Mouse (Mus musculus) limb, embryonic 13.5 days (tissue): ENCODE measurements around the gene Tnfaip2. TPM values are rescaled to one million over a fixed set of nuclear protein-coding genes. Genes with fewer than 3 reads are reported as not detected.

Experiments used
- ATAC-seq: fragments of 200-750 bp; cut with Nextera tagmentation; 2 replicates; pipeline ENCODE4 v1.8.0; 2017; ENCODE audit warnings: low read depth, moderate number of reproducible peaks, moderate TSS enrichment; ENCODE audit not compliant: low FRiP score
- H3K27ac ChIP-seq: fragments of 300-500 bp; sonication (generic); 2 replicates; pipeline ENCODE4 v1.5.1; 2015; ENCODE audit warnings: inconsistent platforms, mild to moderate bottlenecking, moderate library complexity
- H3K27me3 ChIP-seq: fragments of 300-500 bp; sonication (generic); 2 replicates; pipeline ENCODE4 v1.6.1; 2015; ENCODE audit warnings: mild to moderate bottlenecking, inconsistent platforms
- H3K36me3 ChIP-seq: fragments of 300-500 bp; sonication (generic); 2 replicates; pipeline ENCODE4 v1.6.1; 2015; ENCODE audit warnings: inconsistent platforms, mild to moderate bottlenecking, moderate library complexity
- H3K4me1 ChIP-seq: fragments of 300-500 bp; sonication (generic); 2 replicates; pipeline ENCODE4 v1.6.1; 2015; ENCODE audit warnings: inconsistent platforms
- H3K4me2 ChIP-seq: fragments of 300-500 bp; sonication (generic); replicated peaks from 2 replicates; pipeline ENCODE4 v1.6.1; 2015; ENCODE audit warnings: inconsistent platforms, mild to moderate bottlenecking, moderate library complexity
- H3K4me3 ChIP-seq: fragments of 300-500 bp; sonication (generic); 2 replicates; pipeline ENCODE4 v1.5.1; 2015; ENCODE audit warnings: moderate library complexity, mild to moderate bottlenecking, inconsistent platforms
- H3K9ac ChIP-seq: fragments of 300-500 bp; sonication (generic); 2 replicates; pipeline ENCODE4 v1.6.1; 2015; ENCODE audit warnings: mild to moderate bottlenecking, inconsistent platforms
- H3K9me3 ChIP-seq: fragments of 300-500 bp; sonication (generic); 2 replicates; pipeline ENCODE4 v1.6.1; 2016; ENCODE audit warnings: inconsistent platforms
- WGBS: fragments of 180-500 bp; shearing (Covaris S2); methylation state at CpG from one replicate; pipeline ENCODE4 v1.1.7; 2015; 5-methylcytosine and 5-hydroxymethylcytosine counted together
- polyA plus RNA-seq: library from polyadenylated mRNA; unstranded; fragments of >200 nt; fragmentation: Nextera tagmentation; extraction: Ambion mirVana; gene quantifications from 2 replicates; pipeline ENCODE4 v1.2.1, GENCODE M21; 2015

Gene Tnfaip2
- polyA plus RNA-seq, result 7.4 and 7.8 TPM in 2 replicates

DNA sequence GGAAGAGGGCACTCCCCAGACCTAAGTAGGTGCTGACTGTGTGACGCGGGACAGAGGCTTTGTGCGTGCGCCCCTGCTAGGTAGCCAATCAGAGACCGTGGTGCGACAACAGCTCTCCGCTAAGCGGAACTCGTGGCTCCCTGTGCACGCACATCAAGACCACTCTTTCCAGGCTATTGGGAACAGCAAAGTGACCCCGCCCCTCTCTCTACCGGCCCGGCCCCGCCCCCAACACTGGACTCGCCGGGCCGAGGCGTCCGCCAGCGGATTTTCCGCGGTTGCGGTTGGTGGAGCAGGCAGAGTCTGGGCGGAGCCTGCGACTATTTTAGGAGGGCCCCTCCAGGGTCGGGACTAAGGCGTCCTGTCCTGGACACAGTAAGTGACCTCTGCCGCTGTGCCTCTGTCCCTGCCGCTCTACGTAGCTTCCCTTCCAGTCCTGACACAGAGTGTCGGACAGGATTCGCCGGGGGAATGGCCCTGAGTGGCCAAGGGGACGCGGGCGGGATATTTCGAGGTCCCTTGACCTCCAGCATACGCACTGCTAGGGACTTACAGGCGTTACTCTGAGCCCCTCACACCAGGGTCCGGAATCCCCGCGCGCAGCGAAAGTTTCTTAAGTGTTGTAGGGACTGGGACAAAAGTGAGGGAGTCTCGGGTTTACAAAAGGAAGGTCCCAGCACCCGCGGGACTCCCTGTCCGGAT is at the start of gene Tnfaip2:
TSS of gene Tnfaip2 (plus strand) at position 161 of the 702 bp plus-strand sequence.
- Histone ChIP-seq H3K27ac (no peak within 1 kb of the TSS), H3K36me3 (no peaks in the 10 kb centered on the region)

DNA sequence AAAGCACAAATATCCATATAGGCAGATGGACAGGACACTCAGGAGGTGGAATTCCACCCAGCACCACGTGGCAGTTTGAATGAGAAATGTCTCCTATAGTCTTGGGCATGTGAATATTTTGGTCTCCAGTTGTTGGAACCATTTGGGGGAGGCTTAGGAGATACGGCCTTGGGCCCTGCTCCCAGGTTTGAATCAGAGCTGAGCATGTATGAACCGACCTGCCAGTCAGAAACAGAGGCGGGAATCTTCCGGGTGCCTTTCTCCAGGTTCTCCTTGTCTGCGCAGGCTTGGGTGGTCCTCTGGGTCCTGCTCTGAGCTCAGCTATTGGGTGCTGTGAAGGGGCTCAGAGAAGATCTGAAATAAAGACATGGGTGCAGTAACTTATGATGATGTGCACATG is 48.3 kb upstream of the Tnfaip2 start:
- Histone ChIP-seq H3K27me3 (peaks cover 20% of the 10 kb centered on the region), H3K9ac (no peak overlapping the region), H3K4me3 (no peak overlapping the region), H3K27ac (no peak overlapping the region), H3K4me2 (no peak overlapping the region), H3K36me3 (no peaks in the 10 kb centered on the region), H3K4me1 (no peaks in the 10 kb centered on the region), H3K9me3 (no peaks in the 10 kb centered on the region)
- ATAC-seq, result no peak
- WGBS, result 77% methylated on average over 6 of the region's 6 CpGs

More for the DNA sequence above, at the start of gene Tnfaip2:
- Histone ChIP-seq H3K4me3 (peak within 1 kb of the TSS; percentile 46), H3K4me1 (peaks cover 28% of the 10 kb centered on the region), H3K27me3 (peaks cover 100% of the 10 kb centered on the region), H3K4me2 (peak within 1 kb of the TSS; percentile 80), H3K9me3 (no peaks in the 10 kb centered on the region), H3K9ac (peak within 1 kb of the TSS; percentile 51)
- ATAC-seq, result peak; percentile 75
- under 1% methylated on average over 48 of the region's 48 CpGs for WGBS

DNA sequence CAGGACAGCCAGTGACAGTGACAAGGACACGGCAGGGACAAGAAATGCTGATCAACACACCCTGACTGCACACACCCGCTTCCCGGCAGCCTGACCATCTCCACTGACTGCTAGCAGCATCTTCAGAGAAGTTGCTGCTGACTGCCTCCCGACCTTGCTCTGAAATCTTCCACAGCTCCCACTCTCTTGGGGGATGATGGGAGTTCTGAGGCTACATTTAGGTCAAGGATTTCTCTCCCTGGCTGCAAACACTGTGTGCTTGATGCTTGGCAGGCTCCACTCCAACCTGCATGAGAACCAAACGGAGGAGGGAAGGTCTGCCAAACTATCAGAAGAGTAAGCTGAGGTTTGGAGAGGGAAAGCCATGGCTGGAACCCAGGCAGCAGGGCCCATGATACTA is 45.3 kb upstream of the Tnfaip2 start:
- Histone ChIP-seq H3K27me3 (peaks cover 31% of the 10 kb centered on the region), H3K4me2 (no peak overlapping the region), H3K4me1 (peaks cover 5% of the 10 kb centered on the region; the same call in 1 of the 2 replicates), H3K9ac (peak overlapping the region; percentile 13; the same call in 1 of the 2 replicates), H3K27ac (no peak overlapping the region), H3K36me3 (no peaks in the 10 kb centered on the region), H3K9me3 (no peaks in the 10 kb centered on the region), H3K4me3 (no peak overlapping the region)
- no peak for ATAC-seq
- WGBS, result 70% methylated on average over 5 of the region's 5 CpGs

DNA sequence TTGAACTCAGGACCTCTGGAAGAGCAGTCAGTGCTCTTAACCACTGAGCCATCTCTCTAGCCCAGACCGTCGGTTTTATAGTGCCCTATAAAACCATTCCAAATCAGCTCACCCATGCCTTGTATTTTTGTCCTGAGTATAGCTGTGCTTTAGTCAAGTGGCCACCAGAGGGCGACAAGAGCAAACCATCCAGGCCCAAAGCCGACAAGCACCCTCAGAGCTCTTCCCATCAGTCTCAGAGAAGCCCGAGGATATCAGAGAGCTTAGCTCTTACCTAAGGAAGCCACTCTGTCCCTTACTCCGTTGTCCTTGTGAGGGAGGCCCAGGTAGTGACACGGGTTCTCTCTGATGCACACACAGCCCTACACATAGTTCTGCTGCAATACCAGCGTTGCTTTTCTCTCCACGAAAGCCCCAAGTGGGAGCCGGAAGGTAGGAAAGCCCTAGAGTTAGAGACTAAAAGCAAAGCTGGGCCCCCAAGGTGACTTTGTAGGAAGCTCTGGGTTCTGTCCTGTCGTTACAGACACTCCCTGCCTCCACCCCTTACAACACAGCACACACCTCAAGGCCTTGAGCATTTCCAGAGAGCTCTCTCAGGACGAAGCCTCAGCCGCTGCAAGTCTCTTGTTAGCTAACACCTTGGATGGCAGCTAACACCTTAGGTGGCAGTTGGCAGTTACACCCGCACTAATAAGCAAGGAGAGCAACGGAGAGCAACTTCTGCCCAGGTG is 40.6 kb upstream of the Tnfaip2 start:
- H3K4me2 ChIP-seq, result no peak overlapping the region

DNA sequence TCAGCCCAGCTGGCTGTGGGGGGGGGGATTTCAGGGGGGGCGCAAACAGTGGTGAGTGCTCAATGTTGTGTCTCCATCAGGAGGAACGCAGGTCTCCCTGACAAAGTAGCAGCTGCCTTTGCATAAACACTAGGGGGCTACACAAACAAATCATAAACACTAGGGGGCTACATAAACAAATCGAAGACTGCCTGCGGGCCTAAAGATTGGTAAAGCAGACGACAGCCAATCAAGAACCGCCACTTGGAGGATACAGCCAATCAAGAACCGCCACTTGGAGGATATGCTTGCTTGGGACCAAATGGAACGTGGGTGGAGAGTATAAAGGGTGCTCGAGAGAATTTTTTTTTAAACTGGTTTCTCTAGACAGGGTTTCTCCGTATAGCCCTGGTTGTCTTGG is 37.4 kb upstream of the Tnfaip2 start:
- Histone ChIP-seq H3K9me3 (no peaks in the 10 kb centered on the region), H3K27me3 (peaks cover 66% of the 10 kb centered on the region), H3K27ac (no peak overlapping the region), H3K36me3 (no peaks in the 10 kb centered on the region), H3K4me2 (no peak overlapping the region), H3K4me1 (peaks cover 12% of the 10 kb centered on the region), H3K4me3 (no peak overlapping the region), H3K9ac (no peak overlapping the region)
- no peak for ATAC-seq
- 53% methylated on average over 10 of the region's 10 CpGs for WGBS

More for the DNA sequence above, 40.6 kb upstream of the Tnfaip2 start:
- H3K36me3 ChIP-seq, result no peaks in the 10 kb centered on the region
- H3K9ac ChIP-seq, result no peak overlapping the region
- peak; percentile 68; the same call in 1 of the 2 replicates for ATAC-seq
- peaks cover 55% of the 10 kb centered on the region for H3K27me3 ChIP-seq
- no peaks in the 10 kb centered on the region for H3K9me3 ChIP-seq
- 13% methylated on average over 15 of the region's 15 CpGs for WGBS
- no peak overlapping the region for H3K4me3 ChIP-seq
- peaks cover 8% of the 10 kb centered on the region for H3K4me1 ChIP-seq
- H3K27ac ChIP-seq, result no peak overlapping the region

DNA sequence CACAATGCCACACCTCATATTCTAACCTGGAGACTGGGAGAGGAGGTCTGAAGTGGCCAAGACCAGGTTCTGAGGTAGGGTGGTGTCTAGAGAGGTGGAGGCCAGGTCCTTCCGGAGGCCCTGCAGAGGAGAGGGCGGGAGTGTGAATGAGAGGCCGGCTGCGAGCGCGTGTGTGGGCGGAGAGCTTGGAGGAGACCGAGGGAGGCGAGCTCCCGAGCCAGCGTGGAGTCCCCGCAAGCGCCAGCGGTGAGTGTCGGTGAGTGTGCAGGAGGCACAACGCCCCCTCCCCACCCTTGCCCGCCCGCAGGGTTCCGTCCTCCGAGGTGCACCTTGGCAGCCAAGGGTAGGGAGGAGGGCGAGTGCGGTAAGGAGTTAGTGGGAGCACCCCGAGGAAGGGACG is 35.6 kb upstream of the Tnfaip2 start, which contains the start of gene Lbhd2:
TSS of gene Lbhd2 (plus strand) at position 188 of the 400 bp plus-strand sequence.
- ATAC-seq, result no peak
- 2% methylated on average over 21 of the region's 24 CpGs for WGBS
- H3K36me3 ChIP-seq, result no peaks in the 10 kb centered on the region
- H3K27me3 ChIP-seq, result peaks cover 70% of the 10 kb centered on the region
- peak within 1 kb of the TSS; percentile 38 for H3K4me3 ChIP-seq
- H3K9me3 ChIP-seq, result no peaks in the 10 kb centered on the region
- no peak within 1 kb of the TSS for H3K27ac ChIP-seq
- H3K9ac ChIP-seq, result peak within 1 kb of the TSS; percentile 27; the same call in 1 of the 2 replicates
- peaks cover 16% of the 10 kb centered on the region for H3K4me1 ChIP-seq
- H3K4me2 ChIP-seq, result peak within 1 kb of the TSS; percentile 61

DNA sequence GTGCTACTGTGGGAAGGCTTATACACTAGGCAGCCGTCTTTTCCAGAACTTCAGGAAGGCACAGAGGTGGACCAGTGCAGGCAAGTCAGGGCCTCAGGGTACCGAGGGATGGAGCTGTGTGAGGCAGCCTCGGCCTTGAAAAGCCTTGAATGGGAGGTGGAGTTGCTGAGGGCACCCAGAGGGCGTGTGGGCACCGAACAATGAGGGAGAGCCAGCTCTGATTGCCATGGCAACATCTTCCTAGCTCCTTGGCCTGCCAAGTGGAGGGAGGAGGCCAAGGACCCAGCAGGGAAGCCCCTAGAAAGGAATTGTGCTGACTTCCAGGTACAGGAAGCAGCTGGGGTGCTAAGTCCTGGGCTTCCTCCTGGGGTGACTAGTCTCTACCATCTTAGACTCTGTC is 32.7 kb upstream of the Tnfaip2 start:
- no peak for ATAC-seq
- H3K4me3 ChIP-seq, result no peak overlapping the region
- H3K4me2 ChIP-seq, result no peak overlapping the region
- no peak overlapping the region for H3K27ac ChIP-seq
- peaks cover 57% of the 10 kb centered on the region for H3K27me3 ChIP-seq
- peaks cover 33% of the 10 kb centered on the region for H3K4me1 ChIP-seq
- WGBS, result 35% methylated on average over 5 of the region's 5 CpGs
- no peaks in the 10 kb centered on the region for H3K36me3 ChIP-seq
- no peaks in the 10 kb centered on the region for H3K9me3 ChIP-seq
- H3K9ac ChIP-seq, result no peak overlapping the region

DNA sequence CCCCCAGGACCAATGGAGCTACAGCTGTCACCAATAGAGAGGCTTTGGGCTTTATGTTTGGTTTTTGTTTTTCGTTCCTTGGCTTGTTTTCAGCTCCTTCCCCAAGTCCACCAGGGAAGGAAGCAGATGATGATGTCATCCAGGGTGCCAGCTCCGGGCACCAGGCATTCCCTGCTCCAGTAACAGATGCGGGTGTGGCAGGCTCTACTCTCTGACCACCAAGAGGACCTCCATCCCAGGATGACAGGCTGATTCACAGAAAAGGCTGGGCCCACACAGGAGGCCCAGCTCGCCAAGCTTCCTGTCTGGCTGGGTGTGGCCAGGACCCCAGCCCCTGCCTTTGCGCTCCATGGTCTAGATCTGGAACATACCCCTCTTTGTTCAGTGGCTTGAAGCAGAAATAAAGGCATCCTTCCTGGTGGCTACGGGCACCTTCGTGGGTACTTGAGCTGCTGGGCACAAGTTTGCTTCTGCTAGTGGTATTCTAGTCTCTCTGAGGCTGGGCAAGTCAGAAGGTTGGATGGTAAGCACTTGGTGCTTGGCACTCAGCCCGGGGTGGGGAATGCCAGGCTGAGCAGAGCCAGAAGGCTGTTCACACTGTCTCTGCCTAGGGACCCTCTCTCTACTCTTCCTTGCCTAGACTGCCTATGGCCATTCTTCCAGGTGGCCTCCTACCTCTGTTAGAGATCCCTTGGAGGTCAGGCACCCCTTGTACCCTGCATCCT is 30.5 kb upstream of the Tnfaip2 start:
- Histone ChIP-seq H3K9me3 (no peaks in the 10 kb centered on the region), H3K36me3 (no peaks in the 10 kb centered on the region), H3K27me3 (peaks cover 50% of the 10 kb centered on the region), H3K9ac (no peak overlapping the region; the same call in 1 of the 2 replicates), H3K4me3 (no peak overlapping the region), H3K4me2 (no peak overlapping the region), H3K27ac (peak overlapping the region; percentile 11; the same call in 1 of the 2 replicates), H3K4me1 (peaks cover 32% of the 10 kb centered on the region)
- no peak for ATAC-seq
- 69% methylated on average over 8 of the region's 8 CpGs for WGBS

DNA sequence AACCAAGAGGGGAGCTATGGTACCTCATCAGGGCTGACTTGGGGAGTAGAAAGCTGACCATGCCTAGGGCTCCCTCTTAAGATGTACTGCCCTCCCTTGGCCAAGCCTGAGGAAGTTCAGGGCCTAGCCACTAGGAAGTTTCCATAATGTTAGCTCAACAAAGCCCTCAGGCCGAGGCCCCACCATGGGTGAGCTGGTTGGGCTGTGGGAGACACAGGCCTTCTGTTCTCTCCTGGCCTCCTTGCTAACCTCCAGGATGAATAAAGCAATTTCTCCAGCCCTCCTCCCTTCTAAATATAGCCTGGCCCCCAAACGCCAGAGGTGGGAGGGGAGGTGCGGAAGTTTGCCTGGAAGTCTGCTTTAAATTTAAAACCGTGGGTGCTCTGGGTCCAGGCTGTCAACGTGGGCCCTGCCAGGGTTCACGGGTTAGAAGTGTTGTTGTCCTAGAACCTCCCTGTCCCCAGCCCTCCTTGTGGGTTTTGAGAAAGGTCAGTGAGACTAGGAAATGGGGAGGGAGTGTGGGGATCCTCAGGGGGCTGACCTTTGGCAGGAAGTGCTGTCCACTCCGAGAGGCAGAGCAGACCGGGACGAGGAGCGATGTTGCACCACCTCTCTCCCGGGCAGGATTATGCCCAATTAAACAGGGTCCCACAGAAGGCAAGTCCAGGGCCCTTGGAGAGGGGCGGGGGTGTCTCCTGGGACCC is 29.5 kb upstream of the Tnfaip2 start:
- peak overlapping the region; percentile 68 for H3K4me2 ChIP-seq
- H3K9ac ChIP-seq, result peak overlapping the region; percentile 48; the same call in 1 of the 2 replicates
- peak overlapping the region; percentile 41 for H3K4me3 ChIP-seq
- H3K9me3 ChIP-seq, result no peaks in the 10 kb centered on the region
- peak; percentile 37 for ATAC-seq
- 12% methylated on average over 12 of the region's 12 CpGs for WGBS
- H3K36me3 ChIP-seq, result no peaks in the 10 kb centered on the region
- H3K27ac ChIP-seq, result peak overlapping the region; percentile 29
- peaks cover 45% of the 10 kb centered on the region for H3K27me3 ChIP-seq
- peaks cover 39% of the 10 kb centered on the region for H3K4me1 ChIP-seq

DNA sequence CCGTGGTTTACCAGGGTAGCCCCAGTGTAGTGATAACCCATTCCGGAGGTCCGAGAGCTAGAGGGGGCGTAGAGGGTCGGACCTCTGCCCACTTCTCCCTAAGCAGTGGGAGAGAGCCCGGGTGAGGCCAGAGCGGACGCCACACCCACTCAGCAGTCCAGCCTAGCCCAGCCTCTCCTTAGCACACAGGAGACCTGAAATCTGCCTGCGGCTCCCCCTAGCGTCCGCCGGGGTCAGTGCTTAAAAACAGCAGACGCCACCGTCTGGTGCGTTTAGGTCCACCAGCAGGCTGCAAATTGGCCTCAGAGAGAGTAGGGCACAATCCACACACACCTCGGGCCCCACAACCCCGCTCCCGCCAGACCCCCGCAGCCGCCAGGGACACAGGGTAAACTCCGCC is 29.0 kb upstream of the Tnfaip2 start:
- peak overlapping the region; percentile 68 for H3K4me2 ChIP-seq
- no peaks in the 10 kb centered on the region for H3K36me3 ChIP-seq
- H3K4me1 ChIP-seq, result peaks cover 39% of the 10 kb centered on the region
- no peaks in the 10 kb centered on the region for H3K9me3 ChIP-seq
- H3K27me3 ChIP-seq, result peaks cover 45% of the 10 kb centered on the region
- H3K4me3 ChIP-seq, result peak overlapping the region; percentile 41
- peak; percentile 82 for ATAC-seq
- H3K9ac ChIP-seq, result peak overlapping the region; percentile 48; the same call in 1 of the 2 replicates
- under 1% methylated on average over 21 of the region's 21 CpGs for WGBS
- H3K27ac ChIP-seq, result peak overlapping the region; percentile 29
